Mouse (Mus musculus): Measurements from ENCODE around the gene Gpi1. TPM values are rescaled to one million over a fixed set of nuclear protein-coding genes. Genes with fewer than 3 reads are reported as not detected.

Gene Gpi1
- total RNA-seq (2012; rRNA removed) (243 and 332 TPM in 2 replicates), total RNA-seq (2014; rRNA removed) (227 and 278 TPM in 2 replicates), polyA plus RNA-seq (2012; ENCODE audit: insufficient read length, low read depth) (681 and 693 TPM in 2 replicates)

DNA sequence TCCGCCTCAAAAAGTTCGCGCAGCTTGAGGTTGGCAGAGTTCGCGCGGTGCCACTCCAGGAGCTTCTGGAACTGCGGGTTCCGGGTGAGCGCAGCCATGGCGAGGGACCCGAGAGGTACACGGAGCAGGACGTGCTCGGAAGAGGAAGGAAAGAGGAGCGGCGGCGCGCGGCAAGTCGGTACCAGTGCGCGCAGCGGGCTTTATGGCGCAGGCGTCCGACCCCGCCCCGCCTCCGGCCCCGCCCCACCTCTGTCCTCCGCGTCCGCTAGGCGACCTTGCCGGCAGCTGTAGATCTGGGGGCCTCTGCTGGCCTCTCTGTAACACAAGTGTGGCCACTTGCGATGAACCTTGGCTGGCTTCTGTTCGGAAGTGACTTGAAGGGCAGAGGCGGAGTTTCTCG is at the start of gene Gpi1:
Gene Gpi1, minus strand, starts transcription at position 221 of the 400 bp plus-strand sequence.
- H3K27ac ChIP-seq (ENCODE audit: insufficient read depth, low read depth), result no peak within 1 kb of the TSS; the same call in 1 of the 2 replicates
- peak within 1 kb of the TSS; percentile 84 to 87 (median 85) for H3K4me3 ChIP-seq (replicated peaks in 1 of 3; ENCODE audit: low read depth in 2 of 3, low read length in 2 of 3, poor library complexity in 1 of 3)

DNA sequence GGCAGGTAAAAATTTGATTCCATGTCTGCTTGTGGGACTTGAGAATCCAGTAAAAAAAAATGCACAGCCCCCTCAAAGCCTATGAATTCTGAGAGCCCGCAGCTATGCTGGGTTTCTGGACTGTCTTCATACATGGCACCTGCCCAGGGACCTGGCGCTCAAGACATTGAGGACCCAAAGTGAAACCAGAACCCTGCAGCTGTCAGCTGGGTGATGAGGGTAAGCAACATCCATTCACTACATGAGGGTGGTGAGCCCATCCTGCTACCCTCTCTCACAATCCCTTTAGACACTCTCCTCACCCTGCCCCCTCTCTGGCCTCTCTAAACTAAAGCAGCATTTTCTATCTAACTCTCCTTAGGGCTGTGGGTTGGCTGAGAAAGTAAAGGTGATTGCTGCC is 47.5 kb upstream of the Gpi1 start:
- H3K4me1 ChIP-seq (ENCODE audit: control insufficient read depth in 1 of 2, insufficient read depth in 2 of 2), result peaks cover 4 to 20% of the 10 kb centered on the region in 2 experiments; a peak in 3 of 4 replicates
- no peak for TF ChIP-seq BHLHE40 (IDR thresholded peaks at IDR 0.05; ENCODE audit: low read depth, low read length)
- no peak for TF ChIP-seq E2F4 (IDR thresholded peaks at IDR 0.05; ENCODE audit: insufficient replicate concordance, low read depth, low read length)
- no peak for TF ChIP-seq SMC3 (IDR thresholded peaks at IDR 0.05; ENCODE audit: low read depth, low read length)
- no peak for TF ChIP-seq POLR2AphosphoS2 (IDR thresholded peaks at IDR 0.05; ENCODE audit: low read depth, low read length)
- no peak for TF ChIP-seq ETS1 (conservative IDR thresholded peaks at IDR 0.05; ENCODE audit: low read depth, low read length)
- TF ChIP-seq TBP (conservative IDR thresholded peaks at IDR 0.05; ENCODE audit: low read depth, low read length), result no peak
- TF ChIP-seq MYC (IDR thresholded peaks at IDR 0.05; ENCODE audit: low read depth, low read length), result no peak
- TF ChIP-seq ELF1 (IDR thresholded peaks at IDR 0.05; ENCODE audit: low read depth, low read length), result no peak
- no peak for TF ChIP-seq MAX (IDR thresholded peaks at IDR 0.05; ENCODE audit: low read length)
- TF ChIP-seq CTCF (conservative IDR thresholded peaks at IDR 0.05 in 1 of 2, IDR thresholded peaks at IDR 0.05 in 1 of 2; ENCODE audit: low read depth in 2 of 2, low read length in 2 of 2), result no peak
- no peak for TF ChIP-seq PAX5 (IDR thresholded peaks at IDR 0.05; ENCODE audit: low read length)
- TF ChIP-seq MXI1 (IDR thresholded peaks at IDR 0.05; ENCODE audit: low read depth, low read length), result no peak
- no peak for TF ChIP-seq USF2 (conservative IDR thresholded peaks at IDR 0.05; ENCODE audit: low read depth, low read length)
- TF ChIP-seq HCFC1 (IDR thresholded peaks at IDR 0.05; ENCODE audit: low read depth, low read length), result no peak
- no peak for TF ChIP-seq KAT2A (IDR thresholded peaks at IDR 0.05; ENCODE audit: insufficient replicate concordance, low read length)
- no peak for TF ChIP-seq ZMIZ1 (IDR thresholded peaks at IDR 0.05; ENCODE audit: low read depth, low read length)
- H3K27ac ChIP-seq (ENCODE audit: insufficient read depth, low read depth), result no peak overlapping the region
- no peak for DNase-seq (ENCODE audit: extremely low read depth)
- in situ Hi-C loops (cut with MboI; ENCODE audit: low pct_ligation_motif_present, low pct_unique_long_range_greater_than_20kb, low sequenced_read_pairs) (no loop called here), dilution Hi-C loops (cut with MboI; ENCODE audit: extremely low pct_ligation_motif_present, extremely low pct_unique_long_range_greater_than_20kb, low sequenced_read_pairs) (no loop called here)
- no peaks in the 10 kb centered on the region for H3K9me3 ChIP-seq (replicated peaks; ENCODE audit: low read length)
- H3K27me3 ChIP-seq (replicated peaks), result no peaks in the 10 kb centered on the region
- H3K4me3 ChIP-seq (replicated peaks in 1 of 3; ENCODE audit: low read depth in 2 of 3, low read length in 2 of 3, poor library complexity in 1 of 3), result no peak overlapping the region
- no peak overlapping the region for H3K9ac ChIP-seq (ENCODE audit: insufficient read depth, low read depth)
- no peak overlapping the region for H3K4me2 ChIP-seq (ENCODE audit: insufficient read depth, low read depth, poor library complexity, severe bottlenecking)
- H3K79me2 ChIP-seq (replicated peaks; ENCODE audit: control insufficient read depth, extremely low read depth, insufficient read depth, poor library complexity, severe bottlenecking), result 0 out of 2 replicates have a peak, but pooled peaks cover 2% of the 10 kb centered on the region
- H3K36me3 ChIP-seq (replicated peaks in 1 of 2; ENCODE audit: control insufficient read depth in 1 of 2, insufficient read depth in 1 of 2, low read length in 1 of 2), result peaks cover 0 to 27% of the 10 kb centered on the region in 2 experiments

More for the DNA sequence above, at the start of gene Gpi1:
- Histone ChIP-seq H3K79me2 (replicated peaks; ENCODE audit: control insufficient read depth, extremely low read depth, insufficient read depth, poor library complexity, severe bottlenecking) (peaks cover 34% of the 10 kb centered on the region), H3K27me3 (replicated peaks) (no peaks in the 10 kb centered on the region), H3K4me2 (ENCODE audit: insufficient read depth, low read depth, poor library complexity, severe bottlenecking) (peak within 1 kb of the TSS; percentile 30), H3K36me3 (replicated peaks in 1 of 2; ENCODE audit: control insufficient read depth in 1 of 2, insufficient read depth in 1 of 2, low read length in 1 of 2) (peaks cover 28 to 36% of the 10 kb centered on the region in 2 experiments), H3K9ac (ENCODE audit: insufficient read depth, low read depth) (peak within 1 kb of the TSS; percentile 78), H3K4me1 (ENCODE audit: control insufficient read depth in 1 of 2, insufficient read depth in 2 of 2) (peaks cover 5 to 67% of the 10 kb centered on the region in 2 experiments), H3K9me3 (replicated peaks; ENCODE audit: low read length) (no peaks in the 10 kb centered on the region)
- dilution Hi-C loops (cut with MboI; ENCODE audit: extremely low pct_ligation_motif_present, extremely low pct_unique_long_range_greater_than_20kb, low sequenced_read_pairs) (no loop called here), in situ Hi-C loops (cut with MboI; ENCODE audit: low pct_ligation_motif_present, low pct_unique_long_range_greater_than_20kb, low sequenced_read_pairs) (loop anchor here (5.0 kb wide), 1 partner anchor 63 kb away; the partner anchor contains the start of gene Uba2)
- DNase-seq (ENCODE audit: extremely low read depth), result peak; percentile 90
- TF ChIP-seq POLR2A (IDR thresholded peaks at IDR 0.05; ENCODE audit: low read depth, low read length) (peak; percentile 97), MAX (IDR thresholded peaks at IDR 0.05; ENCODE audit: low read length) (no peak), ELF1 (IDR thresholded peaks at IDR 0.05; ENCODE audit: low read depth, low read length) (peak; percentile 77), KAT2A (IDR thresholded peaks at IDR 0.05; ENCODE audit: insufficient replicate concordance, low read length) (no peak), GABPA (IDR thresholded peaks at IDR 0.05; ENCODE audit: insufficient replicate concordance, low read depth, low read length) (no peak), JUND (conservative IDR thresholded peaks at IDR 0.05; ENCODE audit: low read depth, low read length) (no peak), IRF4 (IDR thresholded peaks at IDR 0.05; ENCODE audit: low read depth, low read length) (peak; percentile 34; the same call in 1 of the 2 replicates), CHD2 (IDR thresholded peaks at IDR 0.05; ENCODE audit: low read length) (no peak), EP300 (IDR thresholded peaks at IDR 0.05; ENCODE audit: low read length) (no peak), ZNF384 (IDR thresholded peaks at IDR 0.05; ENCODE audit: low read depth, low read length) (no peak), RCOR1 (conservative IDR thresholded peaks at IDR 0.05; ENCODE audit: low read depth, low read length) (no peak), SIN3A (IDR thresholded peaks at IDR 0.05; ENCODE audit: low read length) (no peak; the same call in none of the 2 replicates), JUN (IDR thresholded peaks at IDR 0.05; ENCODE audit: insufficient read depth, low read depth, low read length) (no peak), PAX5 (IDR thresholded peaks at IDR 0.05; ENCODE audit: low read length) (no peak), E2F4 (IDR thresholded peaks at IDR 0.05; ENCODE audit: insufficient replicate concordance, low read depth, low read length) (peak; percentile 40; the same call in 1 of the 2 replicates), SMC3 (IDR thresholded peaks at IDR 0.05; ENCODE audit: low read depth, low read length) (peak; percentile 28; the same call in 1 of the 2 replicates), TBP (conservative IDR thresholded peaks at IDR 0.05; ENCODE audit: low read depth, low read length) (peak; percentile 81), HCFC1 (IDR thresholded peaks at IDR 0.05; ENCODE audit: low read depth, low read length) (peak; percentile 33; the same call in 1 of the 2 replicates), BHLHE40 (IDR thresholded peaks at IDR 0.05; ENCODE audit: low read depth, low read length) (peak; percentile 37), ZMIZ1 (IDR thresholded peaks at IDR 0.05; ENCODE audit: low read depth, low read length) (peak; percentile 86), ZC3H11A (IDR thresholded peaks at IDR 0.05; ENCODE audit: low read depth, low read length) (no peak), CTCF (conservative IDR thresholded peaks at IDR 0.05 in 1 of 2, IDR thresholded peaks at IDR 0.05 in 1 of 2; ENCODE audit: low read depth in 2 of 2, low read length in 2 of 2) (peak in 1 of 2 experiments; percentile 58; a peak in 2 of 4 replicates), POLR2AphosphoS2 (IDR thresholded peaks at IDR 0.05; ENCODE audit: low read depth, low read length) (peak; percentile 84), TCF12 (IDR thresholded peaks at IDR 0.05; ENCODE audit: low read depth, low read length) (peak; percentile 67), USF1 (IDR thresholded peaks at IDR 0.05; ENCODE audit: low read depth, low read length) (no peak), MAFK (IDR thresholded peaks at IDR 0.05; ENCODE audit: insufficient replicate concordance, low read length) (no peak), MYC (IDR thresholded peaks at IDR 0.05; ENCODE audit: low read depth, low read length) (peak; percentile 25; the same call in 1 of the 2 replicates), ZKSCAN1 (IDR thresholded peaks at IDR 0.05; ENCODE audit: borderline replicate concordance, low read depth, low read length) (no peak), USF2 (conservative IDR thresholded peaks at IDR 0.05; ENCODE audit: low read depth, low read length) (no peak), ETS1 (conservative IDR thresholded peaks at IDR 0.05; ENCODE audit: low read depth, low read length) (0 out of 2 replicates have a peak, but pooled peaks have one; percentile 20), NELFE (IDR thresholded peaks at IDR 0.05; ENCODE audit: low read depth, low read length) (peak; percentile 90), UBTF (IDR thresholded peaks at IDR 0.05; ENCODE audit: low read depth, low read length) (no peak), NRF1 (IDR thresholded peaks at IDR 0.05; ENCODE audit: low read depth, low read length) (peak; percentile 76), MEF2A (IDR thresholded peaks at IDR 0.05; ENCODE audit: borderline replicate concordance, low read depth, low read length) (no peak), CHD1 (IDR thresholded peaks at IDR 0.05; ENCODE audit: low read depth, low read length) (no peak), MAZ (IDR thresholded peaks at IDR 0.05; ENCODE audit: low read depth, low read length) (0 out of 2 replicates have a peak, but pooled peaks have one; percentile 61), RAD21 (IDR thresholded peaks at IDR 0.05; ENCODE audit: low read depth, low read length) (peak; percentile 33), MXI1 (IDR thresholded peaks at IDR 0.05; ENCODE audit: low read depth, low read length) (peak; percentile 82)
